Mouse (Mus musculus) heart, postnatal 0 days (tissue): ENCODE measurements around the gene Cux1. TPM values are rescaled to one million over a fixed set of nuclear protein-coding genes. Genes with fewer than 3 reads are reported as not detected.

Experiments
- ATAC-seq: fragments of 200-750 bp; cut with Nextera tagmentation; 2 replicates; pipeline ENCODE4 v1.8.0; 2017; ENCODE audit warnings: low read depth, moderate number of reproducible peaks, moderate library complexity; ENCODE audit not compliant: insufficient read depth
- DNase-seq: peaks from one replicate; pipeline ENCODE4 v3.0.0-alpha.2; 2016; ENCODE audit warnings: low spot score
- H3K27ac ChIP-seq: fragments of 300-500 bp; sonication (generic); 2 replicates; pipeline ENCODE4 v1.5.1; 2014; ENCODE audit warnings: low read depth, mild to moderate bottlenecking
- H3K27me3 ChIP-seq: fragments of 300-500 bp; sonication (generic); 2 replicates; pipeline ENCODE4 v1.6.1; 2014; ENCODE audit warnings: low read length, mixed read lengths; ENCODE audit not compliant: control insufficient read depth, insufficient read depth
- H3K36me3 ChIP-seq: fragments of 300-500 bp; sonication (generic); replicated peaks from 2 replicates; pipeline ENCODE4 v1.6.1; 2014; ENCODE audit warnings: low read length, mixed read lengths; ENCODE audit not compliant: control insufficient read depth, insufficient read depth
- H3K4me1 ChIP-seq: fragments of 300-500 bp; sonication (generic); 2 replicates; pipeline ENCODE4 v1.6.1; 2014; ENCODE audit warnings: antibody characterized with exemption; ENCODE audit not compliant: control insufficient read depth, insufficient read depth
- H3K4me2 ChIP-seq: fragments of 300-500 bp; sonication (generic); 2 replicates; pipeline ENCODE4 v1.6.1; 2014; ENCODE audit warnings: low read depth, mild to moderate bottlenecking, low read length, moderate library complexity
- H3K4me3 ChIP-seq: fragments of 300-500 bp; sonication (generic); 2 replicates; pipeline ENCODE4 v1.5.1; 2014; ENCODE audit warnings: low read depth, low read length
- H3K9ac ChIP-seq: fragments of 300-500 bp; sonication (generic); replicated peaks from 2 replicates; pipeline ENCODE4 v1.6.1; 2014; ENCODE audit warnings: low read depth, low read length, mixed read lengths
- H3K9me3 ChIP-seq: fragments of 300-500 bp; sonication (generic); replicated peaks from 2 replicates; pipeline ENCODE4 v1.6.1; 2016; ENCODE audit warnings: low read length; ENCODE audit not compliant: control insufficient read depth
- CTCF ChIP-seq: IDR thresholded peaks from 2 replicates; pipeline ENCODE4 v1.5.1; 2016; ENCODE audit warnings: antibody characterized with exemption, control low read depth, low read depth
- EP300 ChIP-seq: IDR thresholded peaks from 2 replicates; pipeline ENCODE4 v1.6.1; 2016; ENCODE audit warnings: antibody characterized with exemption, low read depth
- WGBS: fragments of 180-500 bp; shearing (Covaris S2); extraction: QIAGEN DNeasy Blood & Tissue Kit; methylation state at CpG from one replicate; pipeline ENCODE4 v1.1.7; 2014; 5-methylcytosine and 5-hydroxymethylcytosine counted together
- polyA plus RNA-seq: library from polyadenylated mRNA; unstranded; fragments of >200 nt; fragmentation: Nextera tagmentation; extraction: Ambion mirVana; gene quantifications from 2 replicates; pipeline ENCODE4 v1.2.1, GENCODE M21; 2015
- total RNA-seq: library from RNA; depleted of rRNA; stranded (reverse); fragments of >200 nt; gene quantifications from 2 replicates; pipeline ENCODE4 v1.2.3, GENCODE M21; 2014; ENCODE audit warnings: low replicate concordance

Cux1 gene
- total and polyA plus RNA-seq, 2 experiments from 2014 or later, result 50.7 to 89.5 TPM

- 45% methylated on average over 5 of the region's 5 CpGs for WGBS
- Histone ChIP-seq H3K36me3 (no peaks in the 10 kb centered on the region), H3K4me3 (no peak overlapping the region), H3K4me2 (no peak overlapping the region), H3K4me1 (peaks cover 51% of the 10 kb centered on the region), H3K9me3 (no peaks in the 10 kb centered on the region), H3K27ac (peak overlapping the region; percentile 17; the same call in 1 of the 2 replicates), H3K9ac (no peak overlapping the region), H3K27me3 (no peaks in the 10 kb centered on the region)
- no peak for DNase-seq
- TF ChIP-seq CTCF (no peak), EP300 (no peak)
- ATAC-seq, result no peak
Observed at GRCm38 (mm10) chr5:136502491-136503086, 64.7 kb downstream of the Cux1 start.

GRCm38 (mm10) chr5:136500307-136500871, 66.9 kb downstream of the Cux1 start:
- Histone ChIP-seq H3K4me3 (no peak overlapping the region), H3K36me3 (no peaks in the 10 kb centered on the region), H3K27me3 (no peaks in the 10 kb centered on the region), H3K4me2 (no peak overlapping the region), H3K4me1 (peaks cover 49% of the 10 kb centered on the region), H3K27ac (peak overlapping the region; percentile 77), H3K9me3 (no peaks in the 10 kb centered on the region), H3K9ac (no peak overlapping the region)
- peak; percentile 47 for DNase-seq
- ATAC-seq, result 0 out of 2 replicates have a peak, but pooled peaks have one; percentile 18
- 12% methylated on average over 6 of the region's 6 CpGs for WGBS
- TF ChIP-seq EP300 (no peak), CTCF (no peak)

- 77% methylated on average over 2 of the region's 2 CpGs for WGBS
- no peak overlapping the region for H3K27ac ChIP-seq
- DNase-seq (no peak), ATAC-seq (no peak)
- H3K9ac ChIP-seq, result no peak overlapping the region
- peaks cover 48% of the 10 kb centered on the region for H3K4me1 ChIP-seq
- no peak overlapping the region for H3K4me2 ChIP-seq
- no peaks in the 10 kb centered on the region for H3K27me3 ChIP-seq
- H3K9me3 ChIP-seq, result no peaks in the 10 kb centered on the region
- H3K4me3 ChIP-seq, result no peak overlapping the region
- H3K36me3 ChIP-seq, result no peaks in the 10 kb centered on the region
- TF ChIP-seq CTCF, result no peak
Observed at GRCm38 (mm10) chr5:136499316-136499715, 68.0 kb downstream of the Cux1 start.

- no peak overlapping the region for H3K27ac ChIP-seq
Observed at GRCm38 (mm10) chr5:136498741-136499140, 68.5 kb downstream of the Cux1 start.

DNA sequence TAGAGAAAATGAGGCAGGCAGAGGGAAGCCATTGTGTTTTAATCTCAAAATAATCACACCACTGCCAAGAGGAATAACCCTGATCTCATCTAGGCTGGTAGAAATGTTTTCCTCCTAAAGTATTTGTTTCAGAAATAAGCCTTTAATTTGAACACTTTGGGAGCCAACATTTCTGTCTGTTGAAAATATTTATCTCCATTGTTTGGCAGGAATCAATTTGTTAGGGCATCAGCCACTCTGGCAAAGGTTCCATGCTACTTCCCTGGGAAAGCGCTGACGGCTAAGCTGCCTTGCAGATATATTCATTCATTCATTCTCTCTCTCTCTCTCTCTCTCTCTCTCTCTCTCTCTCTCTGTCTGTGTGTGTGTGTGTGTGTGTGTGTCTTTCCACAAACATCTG, 70.0 kb downstream of the Cux1 start:
- Histone ChIP-seq H3K27me3 (no peaks in the 10 kb centered on the region), H3K27ac (no peak overlapping the region), H3K9ac (no peak overlapping the region), H3K36me3 (no peaks in the 10 kb centered on the region), H3K9me3 (no peaks in the 10 kb centered on the region), H3K4me1 (peaks cover 36% of the 10 kb centered on the region), H3K4me2 (no peak overlapping the region), H3K4me3 (no peak overlapping the region)
- 55% methylated on average over 2 of the region's 2 CpGs for WGBS
- TF ChIP-seq EP300, result no peak
- DNase-seq (no peak), ATAC-seq (no peak)

More at GRCm38 (mm10) chr5:136498741-136499140, 68.5 kb downstream of the Cux1 start:
- no peak for DNase-seq
- no peak overlapping the region for H3K4me2 ChIP-seq
- no peak overlapping the region for H3K9ac ChIP-seq
- H3K27me3 ChIP-seq, result no peaks in the 10 kb centered on the region
- TF ChIP-seq EP300 (no peak), CTCF (no peak)
- WGBS, result 89% methylated on average over 3 of the region's 3 CpGs
- no peak for ATAC-seq
- no peaks in the 10 kb centered on the region for H3K9me3 ChIP-seq
- H3K4me1 ChIP-seq, result peaks cover 46% of the 10 kb centered on the region
- H3K4me3 ChIP-seq, result no peak overlapping the region
- H3K36me3 ChIP-seq, result no peaks in the 10 kb centered on the region

DNA sequence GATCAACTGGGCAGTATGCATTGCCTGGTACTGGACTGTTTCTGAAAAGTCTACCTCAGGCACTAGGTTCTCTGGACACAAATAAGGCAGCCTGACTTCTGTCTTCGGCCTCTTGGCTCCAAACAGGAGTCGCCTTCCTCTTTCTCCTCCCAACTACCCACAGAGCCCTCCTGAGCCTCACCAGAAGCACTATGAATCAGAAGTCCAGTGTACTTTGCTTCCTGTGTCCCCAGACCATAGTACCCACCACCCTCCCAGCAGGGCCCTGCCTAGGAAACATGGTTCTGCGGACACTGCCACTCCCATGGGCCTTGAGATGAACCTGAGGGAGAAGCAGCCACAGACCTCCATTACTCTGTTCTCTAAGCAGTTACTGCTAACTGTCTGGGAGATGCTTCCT, 71.7 kb downstream of the Cux1 start:
- Histone ChIP-seq H3K9ac (no peak overlapping the region), H3K4me2 (no peak overlapping the region), H3K27ac (no peak overlapping the region), H3K36me3 (no peaks in the 10 kb centered on the region), H3K9me3 (no peaks in the 10 kb centered on the region), H3K4me1 (peaks cover 20% of the 10 kb centered on the region), H3K27me3 (no peaks in the 10 kb centered on the region), H3K4me3 (no peak overlapping the region)
- TF ChIP-seq EP300, result no peak
- no peak for TF ChIP-seq CTCF
- ATAC-seq, result no peak
- WGBS, result 88% methylated on average over 3 of the region's 3 CpGs
- no peak for DNase-seq
